Mouse (Mus musculus) hindbrain, embryonic 14.5 days (tissue): ENCODE measurements at regions not wholly inside any gene's neighbourhood (a gene's known extent, or its start where the extent isn't known, plus 50 kb on each side); places are given as distances from the start of the nearest gene placed in this dataset.

Experiments
- ATAC-seq: fragments of 200-750 bp; cut with Nextera tagmentation; 2 replicates; pipeline ENCODE4 v1.8.0; 2017; ENCODE audit warnings: moderate number of reproducible peaks, mild to moderate bottlenecking, moderate TSS enrichment, moderate library complexity; ENCODE audit not compliant: low FRiP score
- DNase-seq: peaks from one replicate; pipeline ENCODE4 v3.0.0-alpha.2; 2015; ENCODE audit warnings: low spot score
- H3K27ac ChIP-seq: fragments of 300-500 bp; sonication (generic); 2 replicates; pipeline ENCODE4 v1.5.1; 2014; ENCODE audit warnings: mild to moderate bottlenecking, moderate library complexity
- H3K27me3 ChIP-seq: fragments of 300-500 bp; sonication (generic); 2 replicates; pipeline ENCODE4 v1.6.1; 2014; ENCODE audit warnings: mild to moderate bottlenecking, low read length, mixed read lengths; ENCODE audit not compliant: control insufficient read depth, insufficient read depth
- H3K36me3 ChIP-seq: fragments of 300-500 bp; sonication (generic); replicated peaks from 2 replicates; pipeline ENCODE4 v1.6.1; 2014; ENCODE audit not compliant: control insufficient read depth, insufficient read depth
- H3K4me1 ChIP-seq: fragments of 300-500 bp; sonication (generic); replicated peaks from 2 replicates; pipeline ENCODE4 v1.6.1; 2014; ENCODE audit warnings: antibody characterized with exemption, low read length, mixed read lengths; ENCODE audit not compliant: control insufficient read depth, insufficient read depth
- H3K4me2 ChIP-seq: fragments of 300-500 bp; sonication (generic); replicated peaks from 2 replicates; pipeline ENCODE4 v1.6.1; 2014; ENCODE audit warnings: mild to moderate bottlenecking, moderate library complexity
- H3K4me3 ChIP-seq: fragments of 300-500 bp; sonication (generic); replicated peaks from 2 replicates; pipeline ENCODE4 v1.5.1; 2014; ENCODE audit warnings: mild to moderate bottlenecking, low read length
- H3K9ac ChIP-seq: fragments of 300-500 bp; sonication (generic); 2 replicates; pipeline ENCODE4 v1.6.1; 2014
- H3K9me3 ChIP-seq: fragments of 300-500 bp; sonication (generic); 2 replicates; pipeline ENCODE4 v1.6.1; 2016; ENCODE audit warnings: low read length; ENCODE audit not compliant: control insufficient read depth
- WGBS: fragments of 180-500 bp; shearing (Covaris S2); extraction: QIAGEN DNeasy Blood & Tissue Kit; methylation state at CpG from one replicate; pipeline ENCODE4 v1.1.7; 2014; 5-methylcytosine and 5-hydroxymethylcytosine counted together

DNA sequence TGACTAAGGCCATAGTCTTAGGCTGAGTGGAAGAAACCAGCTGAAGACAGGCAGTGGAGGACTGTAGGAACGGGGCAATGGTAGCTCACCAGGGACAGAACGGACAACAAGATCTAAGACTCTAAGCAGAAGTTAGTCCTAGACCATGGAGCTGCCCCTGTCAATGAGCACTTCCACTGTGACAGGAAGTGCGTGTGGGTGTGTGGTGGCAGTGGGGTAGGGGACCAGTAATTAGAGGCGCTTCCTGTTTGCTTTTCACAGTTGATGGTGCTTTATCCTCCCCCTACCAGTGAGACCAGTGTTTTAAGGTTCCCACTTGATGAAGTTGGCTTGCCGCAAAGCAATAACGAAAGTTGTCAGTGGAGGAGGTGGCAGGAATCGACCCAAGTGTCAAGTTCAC is 168.4 kb upstream of the 4930535I16Rik start:
- no peaks in the 10 kb centered on the region for H3K9me3 ChIP-seq
- H3K9ac ChIP-seq: no peak overlapping the region
- H3K36me3 ChIP-seq: no peaks in the 10 kb centered on the region
- no peak for DNase-seq
- WGBS: 78% methylated on average over 7 of the region's 7 CpGs
- no peak overlapping the region for H3K4me3 ChIP-seq
- no peaks in the 10 kb centered on the region for H3K27me3 ChIP-seq
- ATAC-seq: no peak
- H3K4me2 ChIP-seq: no peak overlapping the region
- H3K27ac ChIP-seq: 0 out of 2 replicates have a peak overlapping the region, but pooled peaks have one; percentile 47
- peaks cover 8% of the 10 kb centered on the region for H3K4me1 ChIP-seq

DNA sequence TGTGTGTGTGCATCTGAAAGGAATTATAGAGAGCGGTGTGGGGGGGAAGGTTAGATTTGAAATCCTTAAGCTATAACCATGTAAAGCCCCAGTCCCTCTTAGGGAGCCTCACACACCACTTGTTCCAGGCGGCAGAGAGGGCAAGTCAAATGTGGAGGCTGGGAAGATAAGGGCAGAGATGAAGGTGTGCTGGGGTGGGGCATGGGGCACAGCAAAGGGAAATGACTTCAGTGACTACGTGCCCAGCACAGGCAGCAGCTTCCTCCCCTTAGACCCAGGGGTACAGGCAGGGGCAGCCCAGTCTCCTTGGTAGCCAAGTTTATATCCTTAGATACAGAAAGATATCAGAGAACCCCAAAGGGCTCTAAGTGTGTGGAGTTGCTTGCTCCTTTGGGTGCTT is 161.8 kb upstream of the 4930535I16Rik start:
- 83% methylated on average over 3 of the region's 3 CpGs for WGBS
- no peaks in the 10 kb centered on the region for H3K27me3 ChIP-seq
- H3K4me1 ChIP-seq: no peaks in the 10 kb centered on the region
- no peak overlapping the region for H3K9ac ChIP-seq
- no peak overlapping the region for H3K4me3 ChIP-seq
- H3K27ac ChIP-seq: no peak overlapping the region
- no peaks in the 10 kb centered on the region for H3K36me3 ChIP-seq
- H3K4me2 ChIP-seq: no peak overlapping the region
- ATAC-seq (no peak), DNase-seq (no peak)
- H3K9me3 ChIP-seq: no peaks in the 10 kb centered on the region

DNA sequence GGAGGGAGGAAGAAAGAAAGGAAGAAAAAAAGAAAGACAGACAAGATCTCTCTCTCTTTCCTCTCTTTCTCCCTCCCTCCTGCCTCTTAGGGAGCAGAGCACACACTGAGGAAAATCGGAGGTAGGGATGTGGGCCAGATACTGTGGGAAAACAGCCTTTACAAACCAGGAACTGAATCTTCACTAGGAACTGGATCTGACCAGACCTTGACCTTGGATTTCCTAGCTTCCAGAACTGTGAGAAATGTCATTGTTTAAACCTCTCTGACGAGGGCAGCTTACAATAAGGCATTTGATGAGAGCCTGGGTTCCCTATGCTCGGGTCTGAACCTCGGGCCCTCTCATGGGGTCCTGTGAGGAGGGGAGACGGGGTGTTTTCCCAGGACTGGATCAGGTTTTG is 157.7 kb upstream of the 4930535I16Rik start:
- no peak overlapping the region for H3K4me2 ChIP-seq
- no peak overlapping the region for H3K9ac ChIP-seq
- DNase-seq (no peak), ATAC-seq (no peak)
- no peak overlapping the region for H3K27ac ChIP-seq
- no peaks in the 10 kb centered on the region for H3K27me3 ChIP-seq
- H3K9me3 ChIP-seq: no peaks in the 10 kb centered on the region
- no peak overlapping the region for H3K4me3 ChIP-seq
- H3K36me3 ChIP-seq: no peaks in the 10 kb centered on the region
- H3K4me1 ChIP-seq: no peaks in the 10 kb centered on the region
- 75% methylated on average over 5 of the region's 5 CpGs for WGBS

DNA sequence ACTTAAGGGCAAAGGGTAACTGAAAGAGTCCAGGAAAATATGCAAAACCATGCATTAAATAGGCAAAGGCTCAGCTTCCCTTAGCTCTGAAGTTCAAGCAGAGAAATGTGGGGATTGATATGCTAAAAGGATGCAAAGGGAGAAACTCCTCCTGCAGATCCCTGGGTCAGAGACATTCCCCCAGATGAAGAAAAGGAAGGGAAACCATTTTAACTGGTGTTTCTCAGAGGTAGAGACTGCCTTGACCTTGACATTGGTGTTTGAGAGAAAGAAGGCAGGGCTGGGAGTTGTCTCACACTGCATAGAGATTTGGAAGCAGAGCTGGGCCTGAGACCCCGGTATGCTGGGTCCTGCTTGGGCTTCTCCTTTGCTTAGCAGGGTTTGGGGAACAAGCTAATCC is 155.8 kb upstream of the 4930535I16Rik start:
- H3K9me3 ChIP-seq: no peaks in the 10 kb centered on the region
- no peak for DNase-seq
- ATAC-seq: no peak
- H3K4me2 ChIP-seq: no peak overlapping the region
- H3K4me1 ChIP-seq: no peaks in the 10 kb centered on the region
- H3K36me3 ChIP-seq: no peaks in the 10 kb centered on the region
- no peaks in the 10 kb centered on the region for H3K27me3 ChIP-seq
- H3K27ac ChIP-seq: no peak overlapping the region
- H3K9ac ChIP-seq: no peak overlapping the region
- no peak overlapping the region for H3K4me3 ChIP-seq
- 88% methylated on average over 1 of the region's 1 CpGs for WGBS

DNA sequence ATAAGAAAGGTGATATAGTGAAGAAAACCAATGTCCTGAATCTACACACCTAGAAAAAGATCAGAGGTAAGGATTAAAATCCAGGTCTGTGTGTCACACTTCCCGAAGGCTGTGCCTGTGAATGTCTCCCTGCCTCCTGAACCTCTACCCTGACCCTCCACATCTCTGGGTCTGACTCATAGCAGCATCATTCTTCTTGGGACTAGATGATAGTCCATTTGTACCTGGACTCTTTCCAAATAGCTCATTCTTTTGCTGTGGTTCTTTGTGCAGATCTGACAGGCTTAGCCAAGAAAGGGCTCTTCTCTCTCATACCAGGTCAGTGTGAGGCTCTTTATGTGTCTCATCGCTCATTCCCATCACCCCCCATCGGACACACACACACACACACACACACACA is 146.8 kb upstream of the 4930535I16Rik start:
- no peak overlapping the region for H3K9ac ChIP-seq
- no peaks in the 10 kb centered on the region for H3K27me3 ChIP-seq
- no peak for ATAC-seq
- no peak overlapping the region for H3K4me2 ChIP-seq
- H3K4me3 ChIP-seq: no peak overlapping the region
- H3K4me1 ChIP-seq: no peaks in the 10 kb centered on the region
- 86% methylated on average over 3 of the region's 3 CpGs for WGBS
- no peak overlapping the region for H3K27ac ChIP-seq
- H3K36me3 ChIP-seq: no peaks in the 10 kb centered on the region
- no peak for DNase-seq
- no peaks in the 10 kb centered on the region for H3K9me3 ChIP-seq

DNA sequence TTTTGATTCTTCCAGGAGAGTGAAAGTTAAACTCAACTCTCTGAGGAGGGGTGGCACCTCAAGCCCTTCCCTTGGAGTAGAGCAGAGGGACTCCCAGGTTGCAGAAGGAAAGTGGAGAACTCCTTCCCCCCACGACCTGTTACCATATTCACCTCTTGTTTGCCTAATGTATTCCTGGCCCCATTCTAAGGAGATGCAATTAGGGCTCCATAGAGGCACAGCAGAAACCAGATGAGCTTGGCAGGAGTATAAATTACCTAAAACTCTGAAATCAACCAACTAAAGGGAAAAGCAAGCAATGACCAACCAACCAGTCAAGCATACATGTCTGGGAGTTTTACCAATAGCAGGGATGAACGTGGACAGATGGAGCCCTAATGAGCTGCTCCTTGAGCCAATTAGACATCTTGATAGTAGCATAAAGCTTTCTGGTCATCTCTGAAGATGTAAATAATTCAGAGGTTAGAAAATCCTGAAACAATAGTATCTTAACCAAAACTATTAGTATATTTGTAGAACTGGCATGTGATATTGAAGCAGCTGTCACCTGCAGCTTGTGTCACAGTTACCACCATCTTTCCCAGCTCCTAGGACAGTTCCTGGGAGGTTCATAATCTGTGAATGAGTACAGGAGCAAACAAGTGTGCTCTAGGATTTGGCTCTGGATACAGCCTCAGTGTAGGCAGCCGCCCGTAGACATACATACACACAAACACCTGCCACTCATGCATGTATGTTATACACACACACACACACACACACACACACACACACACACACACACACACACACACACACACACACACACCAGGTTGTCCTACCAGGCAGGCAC is 145.7 kb upstream of the 4930535I16Rik start:
- DNase-seq (no peak), ATAC-seq (no peak)
- H3K27ac ChIP-seq: no peak overlapping the region
- no peaks in the 10 kb centered on the region for H3K27me3 ChIP-seq
- H3K4me1 ChIP-seq: no peaks in the 10 kb centered on the region
- no peaks in the 10 kb centered on the region for H3K36me3 ChIP-seq
- H3K4me3 ChIP-seq: no peak overlapping the region
- no peaks in the 10 kb centered on the region for H3K9me3 ChIP-seq
- H3K9ac ChIP-seq: no peak overlapping the region
- 72% methylated on average over 4 of the region's 4 CpGs for WGBS
- no peak overlapping the region for H3K4me2 ChIP-seq

DNA sequence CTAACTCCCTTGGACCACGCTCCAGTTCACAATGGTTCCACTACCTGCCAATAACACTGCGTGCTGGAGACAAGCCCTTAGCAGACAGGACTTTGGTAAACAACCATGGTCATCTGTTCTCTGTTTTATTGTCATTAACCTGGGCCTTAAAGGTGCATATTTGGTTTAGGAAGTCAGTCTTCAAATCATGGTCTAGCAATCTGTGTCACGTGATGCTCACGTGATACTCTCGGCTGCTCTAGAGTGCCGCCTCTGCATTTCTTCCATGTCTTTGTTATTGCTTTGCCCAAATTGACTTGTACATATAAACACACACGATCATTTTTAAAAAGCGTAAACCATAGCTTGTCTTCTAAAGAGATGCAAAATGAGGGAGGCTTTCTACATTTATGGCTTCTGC is 139.8 kb upstream of the 4930535I16Rik start:
- WGBS: 95% methylated on average over 8 of the region's 8 CpGs
- Histone ChIP-seq H3K4me3 (no peak overlapping the region), H3K9me3 (no peaks in the 10 kb centered on the region), H3K4me1 (no peaks in the 10 kb centered on the region), H3K27me3 (no peaks in the 10 kb centered on the region), H3K4me2 (no peak overlapping the region), H3K36me3 (no peaks in the 10 kb centered on the region), H3K27ac (no peak overlapping the region), H3K9ac (no peak overlapping the region)
- ATAC-seq (no peak), DNase-seq (no peak)

DNA sequence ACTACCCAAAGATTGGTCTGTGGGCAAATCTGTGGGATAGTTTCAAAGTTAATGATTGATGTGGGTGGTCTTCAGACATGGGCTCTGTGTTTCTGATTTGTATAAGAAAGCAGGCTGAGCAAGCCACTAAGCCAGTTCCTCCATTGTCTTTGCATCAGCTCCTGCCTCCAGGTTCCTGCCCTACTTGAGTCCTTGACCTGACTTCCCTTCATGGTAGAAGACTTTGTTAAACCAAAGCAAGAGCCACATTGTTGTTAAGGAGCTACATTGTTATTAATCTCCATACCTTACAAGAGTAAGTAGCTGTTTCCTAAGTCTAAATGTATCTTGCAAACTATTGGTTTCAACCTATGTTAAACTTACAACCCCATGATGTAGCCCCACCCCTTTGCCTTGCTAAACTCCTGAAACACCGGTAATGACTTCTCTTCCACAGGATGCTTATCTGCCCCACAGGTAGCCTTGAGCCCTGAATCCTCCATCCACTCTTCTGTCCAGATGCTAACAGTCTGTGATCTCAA is 136.5 kb upstream of the 4930535I16Rik start:
- Histone ChIP-seq H3K4me2 (no peak overlapping the region), H3K9me3 (no peaks in the 10 kb centered on the region), H3K36me3 (no peaks in the 10 kb centered on the region), H3K9ac (no peak overlapping the region), H3K27me3 (no peaks in the 10 kb centered on the region), H3K4me1 (no peaks in the 10 kb centered on the region), H3K4me3 (no peak overlapping the region), H3K27ac (no peak overlapping the region)
- WGBS: 76% methylated on average over 1 of the region's 1 CpGs
- ATAC-seq (no peak), DNase-seq (no peak)

DNA sequence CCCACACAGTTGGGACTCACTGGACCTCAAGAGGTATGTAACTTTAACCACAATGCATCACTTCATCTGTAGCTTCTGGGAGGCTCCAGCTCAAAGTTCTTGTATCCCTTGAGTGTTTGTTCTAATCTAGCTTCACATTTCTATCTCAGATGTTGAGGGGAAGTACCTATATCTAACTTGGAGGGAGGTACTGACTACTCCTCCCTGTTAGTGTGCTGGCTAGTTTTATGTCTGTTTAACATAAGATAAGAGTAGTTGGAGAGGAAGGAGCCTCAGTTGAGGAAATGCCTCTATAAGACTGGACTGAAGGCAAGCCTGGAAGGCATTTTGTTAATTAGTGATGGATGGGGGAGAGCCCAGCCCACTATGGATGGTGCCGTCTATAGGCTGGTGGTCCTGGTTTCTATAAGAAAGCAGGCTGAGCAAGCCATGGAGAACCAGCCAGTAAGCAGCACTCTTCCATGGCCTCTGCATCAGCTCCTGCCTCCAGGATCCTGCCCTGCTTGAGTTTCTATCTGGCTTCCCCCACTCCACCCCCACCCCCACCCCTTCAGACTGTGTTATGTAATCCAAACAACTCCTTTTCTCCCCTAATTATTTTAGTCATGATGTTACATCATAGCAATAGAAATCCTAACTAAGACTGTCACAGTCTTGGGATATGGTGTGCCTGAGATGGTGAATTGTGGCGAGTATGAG is 135.7 kb upstream of the 4930535I16Rik start:
- Histone ChIP-seq H3K9ac (no peak overlapping the region), H3K4me2 (no peak overlapping the region), H3K4me3 (no peak overlapping the region), H3K4me1 (peaks cover 4% of the 10 kb centered on the region), H3K27me3 (no peaks in the 10 kb centered on the region), H3K9me3 (no peaks in the 10 kb centered on the region), H3K36me3 (no peaks in the 10 kb centered on the region), H3K27ac (no peak overlapping the region)
- ATAC-seq (no peak), DNase-seq (no peak)
- WGBS: 89% methylated on average over 2 of the region's 2 CpGs
